Mouse (Mus musculus) CD4-positive, CD25-positive, alpha-beta regulatory T cell, adult 4 months (primary cell): Measurements from ENCODE around the gene Rad51b. TPM values are rescaled to one million over a fixed set of nuclear protein-coding genes. Genes with fewer than 3 reads are reported as not detected.
A peak's percentile ranks its signal among the peaks of the same experiment; 100 is the strongest.

ENCODE experiments used
- ATAC-seq: one replicate; pipeline ENCODE4 v1.8.0; 2017
- polyA plus RNA-seq, 2 experiments: library from polyadenylated mRNA; unstranded; fragments of 100-300 nt; shearing (Covaris generic); gene quantifications; one replicate each; pipeline ENCODE4 v1.2.1; 2017

Gene Rad51b
- polyA plus RNA-seq, 2 experiments from 2014 or later, result 3.7 to 4.5 TPM

DNA sequence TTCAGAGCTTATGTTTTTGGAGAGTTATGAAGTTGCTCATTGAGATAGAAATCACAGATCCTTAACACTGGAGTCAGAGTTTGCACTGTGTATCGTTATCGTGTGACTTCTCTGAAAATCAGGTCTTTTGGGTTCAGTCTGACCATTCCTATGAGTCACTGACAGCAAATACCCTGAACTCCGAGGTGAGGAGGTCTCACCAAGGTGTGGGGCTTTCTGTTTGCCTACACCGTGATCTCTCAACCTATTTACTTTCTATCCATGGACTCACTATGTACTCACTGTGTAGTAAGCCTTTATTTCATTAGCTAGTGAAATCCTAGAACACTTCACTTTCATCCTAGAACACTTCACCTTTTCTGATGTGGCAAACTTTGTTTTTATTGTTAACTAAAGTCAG, 34.6 kb downstream of the Rad51b start:
- ATAC-seq, result no peak

DNA sequence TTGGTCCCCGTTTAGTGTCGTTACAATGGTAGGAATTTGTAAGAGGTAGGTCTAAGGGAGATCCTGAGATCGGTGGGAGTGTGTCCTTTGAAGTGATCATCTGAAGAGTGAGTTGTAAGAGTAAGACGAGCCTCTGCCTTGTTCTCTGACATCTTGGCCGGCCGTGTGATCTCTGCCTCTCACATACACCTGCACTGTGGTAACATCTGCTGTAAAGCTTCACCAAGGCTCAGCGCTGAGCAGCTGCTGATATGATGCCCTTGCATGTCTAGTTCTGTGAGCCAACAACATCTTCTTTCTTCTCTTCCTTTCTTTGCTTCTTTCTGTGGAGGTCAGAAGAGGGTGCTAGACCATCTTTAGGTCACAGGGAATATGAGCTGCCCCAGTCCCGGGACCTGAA, 41.7 kb downstream of the Rad51b start:
- no peak for ATAC-seq

DNA sequence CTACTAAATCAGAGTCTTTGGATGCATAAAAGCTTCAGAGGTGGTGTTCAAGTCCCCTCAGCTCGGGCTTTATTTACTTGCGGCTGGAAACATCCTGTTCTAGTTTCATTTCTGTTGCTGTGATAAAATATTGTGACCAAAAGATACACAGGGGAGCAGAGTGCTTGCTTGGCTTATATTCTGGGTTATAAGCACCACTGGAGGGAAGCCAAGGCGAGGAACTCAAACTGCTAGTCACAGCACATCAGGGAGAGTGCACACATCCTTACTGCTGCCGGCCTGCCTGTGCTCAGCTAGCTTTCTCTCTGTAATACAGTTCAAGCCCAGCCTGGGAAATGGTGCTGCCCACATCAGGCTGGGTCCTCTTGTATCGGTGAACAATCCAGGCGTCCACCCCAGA, 43.4 kb downstream of the Rad51b start:
- ATAC-seq, result no peak

GRCm38 (mm10) chr12:79341291-79341845, 44.3 kb downstream of the Rad51b start:
- no peak for ATAC-seq

DNA sequence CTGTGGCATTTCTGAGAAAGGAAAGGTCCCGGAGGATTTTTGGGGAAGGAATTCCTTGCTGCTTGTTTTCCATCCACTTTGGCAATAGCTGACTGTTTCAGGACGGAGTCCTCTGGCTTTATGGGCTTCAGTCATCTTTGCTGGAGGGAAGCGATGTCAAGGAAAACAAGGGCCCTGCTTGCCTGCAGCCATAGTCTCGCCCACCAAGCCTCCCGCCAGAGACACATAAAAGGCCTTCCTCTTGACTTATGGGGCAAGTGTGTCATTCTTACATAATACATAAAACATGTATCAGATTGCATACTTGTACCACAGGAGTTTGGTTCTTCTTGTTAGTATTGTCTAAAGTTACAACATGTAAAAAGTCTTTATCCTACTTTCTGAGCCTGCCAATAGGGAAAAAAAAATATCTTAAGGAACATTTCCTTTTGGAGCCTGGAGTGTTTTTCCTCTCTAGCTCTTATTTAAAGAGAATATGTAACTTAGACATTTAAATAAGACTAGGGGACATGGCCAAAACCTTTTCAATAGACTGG, 49.2 kb downstream of the Rad51b start:
- ATAC-seq, result no peak

DNA sequence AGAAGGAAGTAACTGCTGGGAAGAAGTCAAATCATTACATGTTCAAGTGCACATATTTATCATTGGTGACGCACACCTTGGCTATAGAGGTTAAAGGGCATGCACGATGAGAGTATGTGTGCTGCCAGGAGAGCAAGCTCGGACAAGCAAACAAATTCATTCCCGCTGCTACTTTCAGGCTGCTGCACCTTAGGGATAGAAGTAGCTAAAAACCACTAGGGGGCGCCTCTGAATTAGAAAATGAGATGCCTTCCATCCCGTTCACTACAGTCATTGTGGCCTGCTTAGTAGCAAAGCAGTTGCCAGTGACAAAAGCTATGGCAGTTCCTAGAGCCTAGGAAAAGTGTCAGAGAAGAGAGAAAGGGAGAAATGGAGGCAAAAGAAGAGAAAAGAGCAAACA, 50.6 kb downstream of the Rad51b start:
- ATAC-seq, result peak; percentile 45

GRCm38 (mm10) chr12:79351461-79351860, 54.4 kb downstream of the Rad51b start:
- no peak for ATAC-seq

DNA sequence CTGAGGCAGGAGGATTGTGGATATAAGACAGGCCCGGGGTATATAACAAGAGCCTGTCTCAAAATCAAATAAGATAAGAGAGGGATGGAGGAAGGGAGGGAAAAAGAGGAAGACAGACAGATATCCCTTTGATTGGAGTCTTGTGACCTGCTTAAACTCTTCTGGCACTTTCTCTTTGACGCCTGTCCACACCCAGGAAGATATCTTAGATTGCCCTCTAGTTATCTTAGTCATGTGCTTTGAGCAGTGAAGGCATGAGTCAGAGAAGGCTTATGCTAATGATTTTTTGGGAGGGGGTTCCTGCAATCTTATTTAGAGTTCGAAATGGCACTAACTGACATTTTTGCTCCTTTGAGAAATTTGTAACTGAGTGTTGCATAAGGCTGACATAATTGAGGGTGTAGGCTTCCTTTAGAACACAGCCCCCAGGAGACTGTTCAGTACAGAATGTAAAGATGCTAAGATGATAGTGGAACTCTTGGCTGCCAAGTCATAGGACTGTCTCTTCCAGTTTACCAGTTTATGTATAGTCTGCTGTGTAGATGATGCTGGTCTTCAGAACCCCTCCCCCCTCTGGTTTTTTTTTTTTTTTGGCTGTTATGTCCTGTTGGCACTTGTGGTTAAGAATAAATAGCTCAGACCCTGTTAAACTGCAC, 55.1 kb downstream of the Rad51b start:
- no peak for ATAC-seq

GRCm38 (mm10) chr12:79352742-79353114, 55.6 kb downstream of the Rad51b start:
- ATAC-seq, result no peak

- ATAC-seq, result no peak
These were observed 56.3 kb downstream of the Rad51b start for GRCm38 (mm10) chr12:79353356-79353755.

GRCm38 (mm10) chr12:79354621-79355020, 57.5 kb downstream of the Rad51b start:
- no peak for ATAC-seq

DNA sequence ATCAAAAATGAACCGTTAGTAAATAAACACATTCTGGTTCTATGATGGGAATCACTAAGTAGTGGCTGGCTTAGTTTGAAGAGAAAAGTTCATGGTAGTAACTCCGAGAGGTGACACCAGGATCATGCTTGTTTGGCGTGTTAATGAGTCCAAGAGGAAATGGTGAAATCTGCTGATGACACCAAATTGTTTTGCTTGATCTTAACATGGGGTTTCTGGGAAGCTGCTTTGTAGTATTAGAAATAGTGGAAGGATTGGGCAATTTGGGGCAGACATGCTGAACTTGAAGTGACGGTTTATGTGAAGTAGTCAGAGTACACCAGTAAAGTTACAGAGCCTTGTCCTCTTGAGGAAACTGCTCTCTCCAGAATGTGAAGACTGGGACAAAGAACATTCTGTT, 59.1 kb downstream of the Rad51b start:
- no peak for ATAC-seq

- ATAC-seq, result no peak
These were observed 60.5 kb downstream of the Rad51b start for GRCm38 (mm10) chr12:79357631-79358030.

- peak; percentile 96 for ATAC-seq
These were observed 61.6 kb downstream of the Rad51b start for GRCm38 (mm10) chr12:79358613-79359218.

DNA sequence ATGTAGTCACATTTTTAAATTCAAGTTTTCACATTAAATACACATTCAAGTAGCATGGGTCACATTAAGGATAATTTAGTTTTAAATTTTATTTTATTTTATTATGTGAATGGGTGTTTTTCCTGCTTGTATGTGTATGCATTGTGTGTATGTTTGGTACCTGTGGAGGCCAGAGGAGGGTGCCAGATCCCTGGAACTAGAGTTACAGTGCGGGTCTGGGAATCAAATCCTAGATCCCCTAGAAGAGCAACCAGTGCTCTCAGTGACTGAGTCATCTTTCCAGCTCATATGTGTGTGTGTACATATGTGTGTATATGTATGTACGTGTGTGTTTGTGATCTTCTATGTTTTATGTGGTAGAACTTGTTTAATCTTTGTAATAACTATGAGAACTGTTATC, 62.3 kb downstream of the Rad51b start:
- ATAC-seq, result no peak

GRCm38 (mm10) chr12:79362219-79362618, 65.1 kb downstream of the Rad51b start:
- ATAC-seq, result peak; percentile 68

GRCm38 (mm10) chr12:79364284-79364683, 67.2 kb downstream of the Rad51b start:
- ATAC-seq, result no peak

DNA sequence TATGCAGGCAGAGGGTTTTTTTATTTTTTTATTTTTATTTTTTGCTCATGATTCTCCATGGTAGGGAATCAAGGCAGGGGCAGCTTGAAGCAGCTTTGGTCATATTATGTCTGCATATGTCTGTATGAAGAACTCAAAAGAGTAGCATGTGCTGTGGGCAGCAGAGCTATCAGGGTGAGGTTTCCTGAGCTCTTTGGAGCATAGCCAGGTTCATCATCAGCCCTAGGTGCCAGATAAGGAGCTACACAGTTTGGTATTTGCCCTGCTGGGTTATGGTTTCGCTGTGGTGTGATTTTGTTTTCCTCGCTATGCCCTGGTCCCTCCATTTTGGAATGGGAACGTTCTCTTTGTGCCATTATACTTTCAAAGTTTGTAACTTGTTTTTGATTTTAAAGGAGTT, 71.7 kb downstream of the Rad51b start:
- ATAC-seq, result no peak

GRCm38 (mm10) chr12:79369512-79370165, 72.6 kb downstream of the Rad51b start:
- no peak for ATAC-seq

- no peak for ATAC-seq
These were observed 75.6 kb downstream of the Rad51b start for GRCm38 (mm10) chr12:79372697-79373096.

GRCm38 (mm10) chr12:79377378-79377777, 80.3 kb downstream of the Rad51b start:
- no peak for ATAC-seq

- no peak for ATAC-seq
These were observed 80.8 kb downstream of the Rad51b start for GRCm38 (mm10) chr12:79377861-79378260.

DNA sequence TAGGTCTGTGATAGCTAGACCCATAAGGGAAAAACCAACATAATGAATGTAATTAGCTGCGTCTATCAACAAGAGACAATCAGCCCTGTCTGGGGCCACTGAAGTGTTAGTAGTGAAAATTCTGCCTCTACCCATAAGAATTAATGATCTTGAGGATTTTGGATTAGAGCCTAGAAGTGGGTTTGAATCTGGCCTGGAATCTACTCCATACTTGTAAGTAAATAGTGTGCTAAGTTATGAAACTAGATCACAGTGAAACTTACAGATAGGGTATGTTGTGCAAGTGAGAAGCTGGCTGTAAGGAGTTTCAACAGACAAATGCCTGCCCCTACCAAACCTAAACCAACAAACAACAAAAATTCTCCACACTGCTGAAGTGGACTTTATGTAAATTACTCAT, 83.1 kb downstream of the Rad51b start:
- ATAC-seq, result no peak

DNA sequence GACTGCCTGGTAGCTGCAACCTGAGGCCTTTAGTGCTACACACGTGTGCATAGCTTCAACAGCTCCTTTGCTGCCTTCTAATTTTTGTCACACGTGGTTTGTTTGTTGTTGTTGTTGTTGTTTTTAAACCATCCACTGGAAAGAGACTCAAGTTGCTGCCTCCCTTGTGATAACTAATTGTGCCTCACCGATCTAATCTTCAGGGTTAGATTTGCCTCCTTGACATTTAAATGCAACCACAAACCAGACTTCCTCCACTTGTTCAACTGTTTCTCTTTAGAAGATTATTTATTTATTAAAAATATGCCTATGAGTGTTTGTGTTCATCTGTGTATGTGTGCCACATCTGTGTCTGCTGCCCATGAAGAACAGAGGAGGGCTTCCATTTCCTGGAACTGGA, 84.4 kb downstream of the Rad51b start:
- ATAC-seq, result peak; percentile 83
